Mouse (Mus musculus): ENCODE results near the gene Scp2.

- TF ChIP-seq CTCF (IDR thresholded peaks at IDR 0.05) (no peak), EP300 (IDR thresholded peaks at IDR 0.05) (no peak)
These were observed 7.9 kb downstream of the Scp2 start for GRCm38 (mm10) chr4:108136938-108137337.

Measured in lung, postnatal 0 days (tissue).